Mouse (Mus musculus) heart, embryonic 10.5 days (tissue): ENCODE measurements around the gene Nf1. TPM values are rescaled to one million over a fixed set of nuclear protein-coding genes. Genes with fewer than 3 reads are reported as not detected.

Experiments used
- DNase-seq: peaks from one replicate; pipeline ENCODE4 v3.0.0-alpha.2; 2017; ENCODE audit warnings: low spot score
- H3K27ac ChIP-seq: fragments of 300-500 bp; sonication (generic); 2 replicates; pipeline ENCODE4 v1.5.1; 2016; ENCODE audit warnings: mild to moderate bottlenecking
- H3K27me3 ChIP-seq: fragments of 300-500 bp; sonication (generic); 2 replicates; pipeline ENCODE4 v1.6.1; 2016; ENCODE audit warnings: mild to moderate bottlenecking; ENCODE audit not compliant: poor library complexity, insufficient read depth, severe bottlenecking
- H3K36me3 ChIP-seq: fragments of 300-500 bp; sonication (generic); 2 replicates; pipeline ENCODE4 v1.6.1; 2016; ENCODE audit warnings: mild to moderate bottlenecking, moderate library complexity
- H3K4me1 ChIP-seq: fragments of 300-500 bp; sonication (generic); 2 replicates; pipeline ENCODE4 v1.6.1; 2016; ENCODE audit warnings: mild to moderate bottlenecking
- H3K4me3 ChIP-seq: fragments of 300-500 bp; sonication (generic); 2 replicates; pipeline ENCODE4 v1.5.1; 2016; ENCODE audit warnings: mild to moderate bottlenecking, moderate library complexity
- H3K9me3 ChIP-seq: fragments of 300-500 bp; sonication (generic); 2 replicates; pipeline ENCODE4 v1.6.1; 2016; ENCODE audit warnings: mild to moderate bottlenecking, moderate library complexity
- WGBS: fragments of 180-500 bp; shearing (Covaris S2); methylation state at CpG from one replicate; pipeline ENCODE4 v1.1.7; 2016; 5-methylcytosine and 5-hydroxymethylcytosine counted together
- polyA plus RNA-seq: library from polyadenylated mRNA; unstranded; fragments of >200 nt; fragmentation: Nextera tagmentation; extraction: Ambion mirVana; gene quantifications from 2 replicates; pipeline ENCODE4 v1.2.1, GENCODE M21; 2016

The Nf1 gene
- polyA plus RNA-seq, 1 experiment from 2014 or later = 5.1 TPM

DNA sequence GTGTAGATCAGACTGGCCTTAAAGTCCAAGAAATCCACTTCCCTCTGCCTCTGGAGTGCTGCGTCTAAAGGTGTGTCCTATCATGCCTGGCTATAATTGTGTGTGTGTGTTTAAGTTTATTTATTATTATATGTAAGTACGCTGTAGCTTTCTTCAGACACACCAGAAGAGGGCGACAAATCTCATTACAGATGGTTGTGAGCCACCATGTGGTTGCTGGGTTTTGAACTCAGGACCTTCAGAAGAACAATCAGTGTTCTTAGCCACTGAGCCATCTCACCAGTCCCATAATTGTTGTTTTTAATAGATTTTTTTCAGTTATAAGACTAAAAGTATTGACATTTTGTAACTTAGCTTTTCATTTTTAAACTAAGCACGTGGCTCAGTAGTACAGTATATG is 95.8 kb downstream of the Nf1 start:
- no peak overlapping the region for H3K27ac ChIP-seq
- H3K27me3 ChIP-seq = no peaks in the 10 kb centered on the region
- peaks cover 28% of the 10 kb centered on the region for H3K36me3 ChIP-seq
- no peak overlapping the region for H3K4me3 ChIP-seq
- H3K4me1 ChIP-seq = peaks cover 3% of the 10 kb centered on the region; the same call in 1 of the 2 replicates
- DNase-seq = no peak
- H3K9me3 ChIP-seq = no peaks in the 10 kb centered on the region
- 87% methylated on average over 4 of the region's 4 CpGs for WGBS

DNA sequence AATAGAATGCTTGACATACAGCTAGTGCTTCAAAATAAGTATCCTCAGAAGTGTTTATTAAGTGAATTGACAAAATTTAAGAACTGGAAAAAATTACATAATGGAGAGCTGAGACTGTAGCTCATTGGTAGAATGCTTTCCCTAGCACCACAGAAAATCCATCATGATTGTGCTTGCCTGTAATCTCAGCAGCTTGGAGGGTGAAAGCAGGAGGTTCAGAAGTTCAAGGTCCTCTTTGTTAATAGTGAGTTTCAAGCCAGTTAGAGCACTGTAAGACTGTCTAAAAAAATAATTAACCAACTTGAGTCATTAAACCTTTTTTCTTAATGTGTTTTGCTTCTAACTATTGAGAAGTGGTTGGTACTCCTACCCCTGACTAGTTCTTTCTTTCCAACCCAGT is 108.9 kb downstream of the Nf1 start:
- H3K36me3 ChIP-seq = peaks cover 70% of the 10 kb centered on the region
- H3K27me3 ChIP-seq = no peaks in the 10 kb centered on the region
- no peak overlapping the region for H3K4me3 ChIP-seq
- DNase-seq = no peak
- no peak overlapping the region for H3K27ac ChIP-seq
- H3K4me1 ChIP-seq = no peaks in the 10 kb centered on the region
- no peaks in the 10 kb centered on the region for H3K9me3 ChIP-seq

DNA sequence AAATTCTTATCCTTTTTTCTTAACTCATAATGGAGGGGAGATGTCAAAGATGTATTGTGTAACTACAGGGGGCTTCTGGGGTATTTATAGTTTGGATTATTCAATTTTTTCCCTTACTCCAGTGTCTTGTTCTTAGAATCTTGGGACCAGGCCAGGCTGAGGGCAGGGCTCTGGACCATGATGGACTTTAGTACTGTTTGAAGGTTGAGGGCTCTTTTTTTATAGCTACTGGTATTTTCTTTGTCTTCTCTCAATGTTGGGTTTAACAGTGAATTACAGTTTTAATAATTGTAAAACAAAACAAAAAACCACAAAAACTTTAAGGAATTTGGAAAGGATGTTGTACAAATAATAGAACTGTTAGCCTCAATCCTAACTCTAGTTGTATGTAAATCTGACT is 113.5 kb downstream of the Nf1 start:
- H3K4me1 ChIP-seq = no peaks in the 10 kb centered on the region
- peaks cover 70% of the 10 kb centered on the region for H3K36me3 ChIP-seq
- H3K27me3 ChIP-seq = no peaks in the 10 kb centered on the region
- no peak for DNase-seq
- no peaks in the 10 kb centered on the region for H3K9me3 ChIP-seq
- H3K4me3 ChIP-seq = no peak overlapping the region
- H3K27ac ChIP-seq = no peak overlapping the region

DNA sequence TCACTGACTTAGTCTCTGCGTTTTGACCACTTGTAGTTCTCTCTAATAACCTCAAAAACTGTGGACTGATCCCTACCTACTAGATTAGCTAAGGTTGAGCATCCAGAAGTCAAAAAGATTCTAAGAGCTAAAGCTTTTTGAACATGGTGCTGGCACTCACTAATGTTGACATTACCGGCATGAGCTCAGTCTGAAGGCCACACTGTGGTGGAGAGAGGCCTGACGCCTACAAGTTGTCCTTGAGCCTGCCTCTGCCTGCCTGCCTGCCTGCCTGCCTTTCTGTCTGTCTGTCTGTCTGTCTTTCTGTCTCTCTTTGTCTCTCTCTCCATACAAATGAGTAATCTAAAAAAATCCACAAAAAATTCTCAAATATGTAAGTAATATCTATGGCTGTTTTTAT is 118.4 kb downstream of the Nf1 start:
- Histone ChIP-seq H3K9me3 (no peaks in the 10 kb centered on the region), H3K36me3 (peaks cover 59% of the 10 kb centered on the region), H3K27ac (no peak overlapping the region), H3K27me3 (no peaks in the 10 kb centered on the region), H3K4me3 (no peak overlapping the region), H3K4me1 (no peaks in the 10 kb centered on the region)
- 80% methylated on average over 3 of the region's 3 CpGs for WGBS
- no peak for DNase-seq

DNA sequence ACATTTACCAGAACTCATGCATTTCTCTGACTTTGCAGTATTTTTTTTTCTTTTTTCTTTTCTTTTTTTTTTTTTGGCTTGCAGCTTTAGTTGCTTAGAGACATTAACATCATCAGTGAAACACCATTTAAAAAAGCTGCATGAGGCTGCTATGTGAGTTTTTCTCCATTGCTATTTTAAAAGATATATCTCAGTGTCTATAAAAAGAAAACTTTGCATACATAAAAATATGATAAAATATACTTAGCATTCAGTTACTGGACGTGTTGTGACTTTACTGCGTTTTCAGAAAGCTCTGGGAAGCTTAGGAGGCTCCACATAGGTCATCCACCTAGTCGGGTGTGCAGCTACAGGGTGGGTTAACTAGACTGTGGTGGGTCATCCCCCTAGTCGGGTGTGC is 120.4 kb downstream of the Nf1 start:
- H3K4me3 ChIP-seq = no peak overlapping the region
- no peaks in the 10 kb centered on the region for H3K9me3 ChIP-seq
- no peaks in the 10 kb centered on the region for H3K4me1 ChIP-seq
- no peak overlapping the region for H3K27ac ChIP-seq
- WGBS = 85% methylated on average over 4 of the region's 4 CpGs
- no peak for DNase-seq
- H3K36me3 ChIP-seq = peaks cover 59% of the 10 kb centered on the region
- no peaks in the 10 kb centered on the region for H3K27me3 ChIP-seq

DNA sequence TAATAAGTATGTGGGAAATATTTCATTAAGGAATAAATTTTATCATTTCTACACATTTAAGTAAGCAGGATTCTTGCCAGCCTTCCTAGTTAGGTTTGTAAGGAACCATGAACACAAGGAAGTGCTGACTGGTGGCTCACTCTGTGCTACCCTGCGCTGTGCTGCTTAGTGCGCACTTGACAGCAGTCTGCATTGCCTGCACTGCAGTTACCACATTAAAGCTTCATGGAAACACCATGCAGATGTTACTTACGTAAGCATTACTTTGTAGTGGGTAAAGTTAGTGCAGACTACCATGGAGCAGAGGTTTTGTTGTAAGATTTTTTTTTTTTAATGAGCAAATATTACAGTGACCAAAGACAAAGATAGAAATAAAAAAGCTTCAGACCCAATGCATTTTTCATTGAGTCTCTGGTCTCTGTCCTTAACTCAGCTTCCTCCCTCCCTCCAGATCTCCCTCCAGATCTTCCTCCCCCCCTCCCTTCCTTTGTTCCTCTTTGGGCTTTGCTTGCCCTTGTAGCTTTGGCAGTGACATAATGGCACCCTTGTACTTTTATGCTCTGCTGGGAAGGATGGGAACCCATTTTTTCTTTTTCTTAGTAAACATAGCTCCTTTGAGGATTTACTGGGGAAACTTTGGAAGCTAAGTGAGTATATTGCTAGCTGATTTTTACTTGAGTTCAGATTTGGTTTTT is 121.4 kb downstream of the Nf1 start:
- H3K36me3 ChIP-seq = peaks cover 53% of the 10 kb centered on the region

DNA sequence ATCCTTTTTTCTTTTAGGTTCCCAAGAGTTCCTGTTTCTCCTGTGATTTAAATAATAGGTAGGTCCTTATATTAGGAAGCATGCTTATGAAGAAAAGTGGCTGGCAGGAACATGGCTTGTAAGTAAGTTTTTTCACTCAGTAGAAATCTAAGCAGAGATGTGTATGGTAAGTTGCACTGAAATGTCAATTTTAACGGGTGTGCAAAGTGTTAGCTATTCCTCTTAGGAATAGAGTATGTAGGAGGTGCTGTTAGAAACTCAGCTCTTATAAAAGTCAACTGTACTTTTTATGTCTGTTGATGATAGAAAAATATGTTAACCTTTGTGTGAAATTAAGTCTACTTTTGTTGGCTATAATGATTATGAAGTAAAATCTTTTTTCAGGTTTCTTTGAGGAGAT is 128.6 kb downstream of the Nf1 start:
- peaks cover 54% of the 10 kb centered on the region for H3K36me3 ChIP-seq
- no peak overlapping the region for H3K27ac ChIP-seq
- H3K4me3 ChIP-seq = no peak overlapping the region
- H3K4me1 ChIP-seq = peaks cover 4% of the 10 kb centered on the region; the same call in 1 of the 2 replicates
- 85% methylated on average over 1 of the region's 1 CpGs for WGBS
- H3K27me3 ChIP-seq = no peaks in the 10 kb centered on the region
- no peak for DNase-seq
- no peaks in the 10 kb centered on the region for H3K9me3 ChIP-seq

More for the DNA sequence above, 121.4 kb downstream of the Nf1 start:
- WGBS = 92% methylated on average over 3 of the region's 3 CpGs
- Histone ChIP-seq H3K4me3 (no peak overlapping the region), H3K27ac (no peak overlapping the region), H3K9me3 (no peaks in the 10 kb centered on the region), H3K27me3 (no peaks in the 10 kb centered on the region), H3K4me1 (no peaks in the 10 kb centered on the region)
- DNase-seq = no peak

DNA sequence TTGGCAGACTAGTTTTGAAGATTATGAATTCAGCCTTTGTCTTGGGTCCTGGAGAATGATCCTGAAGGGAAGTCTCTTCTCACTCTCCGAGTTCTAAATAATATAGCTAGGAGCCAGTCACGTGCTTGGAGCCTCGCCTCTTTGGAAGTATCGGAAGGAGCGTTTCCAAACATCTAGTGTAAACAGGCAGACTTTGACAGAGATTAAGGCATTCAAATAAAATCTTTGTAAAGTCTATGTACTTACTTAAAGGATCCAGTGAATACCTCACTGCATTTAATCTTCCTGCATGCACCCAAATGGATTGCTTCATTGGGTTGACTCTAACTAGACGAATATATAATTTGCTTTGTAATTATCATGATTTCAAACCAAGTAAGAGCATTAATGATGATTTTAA is 143.9 kb downstream of the Nf1 start:
- Histone ChIP-seq H3K9me3 (no peaks in the 10 kb centered on the region), H3K4me3 (no peak overlapping the region), H3K4me1 (no peaks in the 10 kb centered on the region), H3K27me3 (no peaks in the 10 kb centered on the region), H3K27ac (no peak overlapping the region), H3K36me3 (peaks cover 27% of the 10 kb centered on the region)
- no peak for DNase-seq
- 91% methylated on average over 6 of the region's 6 CpGs for WGBS

DNA sequence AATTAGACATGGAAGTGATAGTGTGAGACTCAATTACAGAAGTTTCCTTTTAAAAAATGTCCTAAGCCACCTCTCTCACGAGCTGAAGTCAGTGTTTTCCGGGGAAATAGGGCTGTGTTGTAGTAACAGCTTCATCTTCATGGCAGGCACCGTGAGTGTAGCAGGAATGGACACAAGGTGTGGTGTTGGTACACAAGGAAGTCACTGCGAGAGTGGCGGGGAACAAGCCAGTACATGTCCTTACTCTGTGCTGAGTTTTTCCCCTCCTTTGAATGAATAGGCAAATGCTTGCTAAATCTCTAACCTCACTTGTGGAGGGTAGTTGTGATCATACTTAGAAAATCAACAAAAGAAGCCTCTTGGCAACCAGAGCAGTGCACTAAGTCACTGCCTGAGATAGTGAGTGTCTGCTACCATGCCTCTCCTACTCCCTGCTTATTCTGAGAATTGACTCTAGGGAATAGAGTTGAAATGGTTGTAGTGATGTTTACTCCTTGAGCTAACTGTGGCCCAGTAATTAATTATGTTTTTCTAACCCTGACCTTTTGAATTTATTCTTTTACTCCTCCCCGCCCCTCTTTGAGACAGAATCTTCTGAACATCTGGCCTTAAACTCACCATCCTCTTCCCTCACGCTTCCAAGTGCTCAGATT is 144.5 kb downstream of the Nf1 start:
- DNase-seq = no peak
- 86% methylated on average over 7 of the region's 7 CpGs for WGBS
- no peaks in the 10 kb centered on the region for H3K27me3 ChIP-seq
- no peak overlapping the region for H3K27ac ChIP-seq
- peaks cover 20% of the 10 kb centered on the region for H3K36me3 ChIP-seq
- H3K4me1 ChIP-seq = no peaks in the 10 kb centered on the region
- no peak overlapping the region for H3K4me3 ChIP-seq
- H3K9me3 ChIP-seq = no peaks in the 10 kb centered on the region

DNA sequence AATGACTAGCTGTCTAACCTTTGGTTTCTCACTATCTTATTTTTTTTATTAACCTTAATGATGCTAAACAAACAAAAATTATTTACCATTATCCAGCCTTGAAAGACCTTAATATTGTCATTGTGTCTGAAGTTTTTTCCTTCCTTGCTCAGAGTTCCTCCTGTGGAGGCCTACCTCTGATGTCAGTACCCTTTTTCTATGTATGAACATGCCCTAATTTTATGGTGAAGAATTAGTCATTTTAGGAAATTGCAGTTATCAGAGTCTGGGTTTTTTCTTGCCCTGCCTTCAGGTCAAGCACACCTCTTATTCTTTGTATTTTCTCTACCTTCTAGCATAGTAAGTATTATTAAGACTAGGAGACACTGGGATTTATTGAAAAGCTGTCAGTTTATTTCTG is 145.2 kb downstream of the Nf1 start:
- Histone ChIP-seq H3K27me3 (no peaks in the 10 kb centered on the region), H3K9me3 (no peaks in the 10 kb centered on the region), H3K4me1 (no peaks in the 10 kb centered on the region), H3K36me3 (peaks cover 20% of the 10 kb centered on the region), H3K27ac (no peak overlapping the region), H3K4me3 (no peak overlapping the region)
- no peak for DNase-seq

DNA sequence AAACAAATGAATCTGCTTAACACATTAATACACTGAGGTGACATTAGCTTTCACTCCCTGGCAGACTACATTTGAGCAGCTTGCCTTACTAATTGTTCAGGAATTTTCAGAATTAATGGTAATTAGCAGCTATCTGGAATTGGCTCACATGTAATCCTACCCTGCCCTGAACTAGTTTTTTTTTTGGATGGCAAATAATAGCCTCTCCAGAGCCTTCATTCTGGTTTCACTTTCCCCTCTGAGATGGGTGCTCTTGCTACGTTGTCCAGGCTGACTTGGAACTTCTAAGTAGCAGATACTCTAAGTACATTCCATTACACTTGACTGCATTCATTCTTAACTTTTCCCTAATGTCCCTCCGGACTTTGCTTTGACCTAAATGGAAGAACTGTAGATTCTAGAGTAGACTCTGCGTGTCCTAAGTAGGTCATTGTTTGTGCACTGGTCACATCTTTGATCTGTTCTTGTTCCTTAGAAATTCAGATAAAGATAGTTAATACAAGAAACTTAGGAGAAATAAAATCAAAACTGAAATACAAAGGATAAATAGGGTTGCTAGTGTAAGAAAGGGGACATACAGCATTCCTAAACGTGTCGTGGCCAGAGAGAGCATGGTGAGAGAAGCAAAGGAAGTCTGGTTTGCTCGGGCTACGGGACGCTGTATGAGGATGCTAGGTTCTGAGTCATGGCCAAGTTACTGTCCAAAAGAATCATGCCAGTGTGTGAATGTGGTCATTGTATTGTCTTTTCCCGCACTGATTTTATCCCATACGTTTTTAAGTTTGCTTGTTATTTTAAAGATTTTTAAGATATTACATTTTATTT is 155.7 kb downstream of the Nf1 start:
- peaks cover 10% of the 10 kb centered on the region; the same call in 1 of the 2 replicates for H3K36me3 ChIP-seq
- H3K4me1 ChIP-seq = no peaks in the 10 kb centered on the region
- no peak overlapping the region for H3K27ac ChIP-seq
- H3K9me3 ChIP-seq = no peaks in the 10 kb centered on the region
- H3K27me3 ChIP-seq = no peaks in the 10 kb centered on the region
- no peak overlapping the region for H3K4me3 ChIP-seq
- WGBS = 79% methylated on average over 10 of the region's 10 CpGs
- DNase-seq = no peak

DNA sequence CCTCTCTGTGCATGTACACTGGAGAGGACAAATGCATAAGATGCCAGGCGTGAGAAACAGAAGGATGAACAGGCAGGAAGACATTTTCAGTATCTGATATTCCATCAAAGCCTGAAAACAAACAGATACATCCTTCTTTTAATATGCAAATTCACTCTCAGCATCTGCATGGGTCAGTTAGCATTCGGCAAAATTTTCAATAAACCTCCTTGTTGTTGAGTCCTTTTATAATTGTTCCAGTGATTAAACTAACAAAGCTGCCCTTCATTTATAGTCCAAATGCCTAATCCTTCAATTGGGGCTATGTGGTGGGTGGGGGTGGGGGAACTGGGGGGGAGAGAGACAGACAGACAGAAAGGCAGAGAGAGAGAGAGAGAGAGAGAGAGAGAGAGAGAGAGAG is 163.4 kb downstream of the Nf1 start:
- Histone ChIP-seq H3K4me1 (no peaks in the 10 kb centered on the region), H3K27me3 (no peaks in the 10 kb centered on the region), H3K9me3 (no peaks in the 10 kb centered on the region), H3K27ac (no peak overlapping the region), H3K36me3 (no peaks in the 10 kb centered on the region), H3K4me3 (no peak overlapping the region)
- WGBS = 73% methylated on average over 2 of the region's 2 CpGs
- DNase-seq = no peak

DNA sequence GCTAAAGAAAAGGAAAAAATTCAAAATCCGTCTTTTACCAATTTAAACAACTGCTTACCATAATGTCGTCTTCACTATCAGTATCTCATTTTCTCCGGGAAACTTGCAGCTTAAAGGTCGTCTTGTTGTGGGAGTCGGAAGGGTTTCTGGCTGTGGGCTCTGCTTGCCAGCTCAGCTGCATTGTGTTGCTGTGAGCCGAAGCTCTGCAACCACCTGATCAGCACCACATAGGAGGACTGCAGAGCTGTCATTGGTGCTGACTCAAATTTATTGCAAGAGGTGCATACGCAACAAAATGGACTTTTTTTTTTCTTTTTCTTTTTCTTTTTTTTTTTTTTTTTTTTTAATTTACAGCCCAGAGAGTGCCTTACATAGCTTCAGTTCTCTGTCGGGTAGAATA is 164.4 kb downstream of the Nf1 start, which contains the start of gene Omg:
Gene Omg, minus strand, starts transcription at position 240 of the 400 bp plus-strand sequence.
- 63% methylated on average over 8 of the region's 8 CpGs for WGBS
- no peaks in the 10 kb centered on the region for H3K36me3 ChIP-seq
- no peaks in the 10 kb centered on the region for H3K27me3 ChIP-seq
- no peak within 1 kb of the TSS for H3K4me3 ChIP-seq
- DNase-seq = no peak
- H3K27ac ChIP-seq = no peak within 1 kb of the TSS
- H3K4me1 ChIP-seq = no peaks in the 10 kb centered on the region
- H3K9me3 ChIP-seq = no peaks in the 10 kb centered on the region
